Mouse (Mus musculus) MEL (cell line): ENCODE measurements around the gene Inpp4b. TPM values are rescaled to one million over a fixed set of nuclear protein-coding genes. Genes with fewer than 3 reads are reported as not detected.

Experiments used
- DNase-seq: peaks from one replicate; pipeline ENCODE4 v3.0.0; 2011; ENCODE audit warnings: low read depth, low spot score
- H3K27ac ChIP-seq: 2 replicates; pipeline ENCODE4 v1.5.1; 2012; ENCODE audit warnings: low read depth, mild to moderate bottlenecking, control low read depth, low read length, moderate library complexity; ENCODE audit not compliant: control insufficient read depth
- H3K27me3 ChIP-seq, 2 experiments: fragments of 150-350 bp in 1 of 2; sonication (generic) in 1 of 2; 2 replicates each; pipeline ENCODE4 v1.6.1; 2012; ENCODE audit warnings: low read length in 2 of 2, mild to moderate bottlenecking in 2 of 2, improper control_type of control experiment in 1 of 2, moderate library complexity in 1 of 2; ENCODE audit not compliant: insufficient read depth in 2 of 2, control insufficient read depth in 1 of 2
- H3K36me3 ChIP-seq, 2 experiments: 2 replicates each; pipeline ENCODE4 v1.6.1; 2012 to 2014; ENCODE audit warnings: low read length in 2 of 2, improper control_type of control experiment in 1 of 2, inconsistent platforms in 1 of 2, mild to moderate bottlenecking in 1 of 2; ENCODE audit not compliant: insufficient read depth in 2 of 2, control insufficient read depth in 1 of 2
- H3K4me1 ChIP-seq, 2 experiments: fragments of 150-350 bp in 1 of 2; sonication (generic) in 1 of 2; 2 replicates each; pipeline ENCODE4 v1.6.1; 2012; ENCODE audit warnings: low read length in 2 of 2, improper control_type of control experiment in 1 of 2, mild to moderate bottlenecking in 1 of 2; ENCODE audit not compliant: insufficient read depth in 2 of 2, control insufficient read depth in 1 of 2
- H3K4me3 ChIP-seq, 2 experiments: fragments of 150-350 bp in 1 of 2; sonication (generic) in 1 of 2; 2 replicates each; pipeline ENCODE4 v1.5.1; 2012; ENCODE audit warnings: low read depth in 2 of 2, low read length in 2 of 2, mild to moderate bottlenecking in 2 of 2, moderate library complexity in 2 of 2, control low read depth in 1 of 2, improper control_type of control experiment in 1 of 2; ENCODE audit not compliant: control insufficient read depth in 1 of 2, insufficient read depth in 1 of 2
- H3K79me2 ChIP-seq: 2 replicates; pipeline ENCODE4 v1.6.1; 2012; ENCODE audit warnings: mild to moderate bottlenecking, low read length, moderate library complexity; ENCODE audit not compliant: control insufficient read depth, poor library complexity, insufficient read depth
- H3K9ac ChIP-seq: 2 replicates; pipeline ENCODE4 v1.6.1; 2012; ENCODE audit warnings: low read depth, mild to moderate bottlenecking, control low read depth, low read length, moderate library complexity; ENCODE audit not compliant: control insufficient read depth, poor library complexity, severe bottlenecking
- H3K9me3 ChIP-seq: fragments of 150-350 bp; sonication (generic); replicated peaks from 2 replicates; pipeline ENCODE4 v1.6.1; 2012; ENCODE audit warnings: mild to moderate bottlenecking, low read length, improper control_type of control experiment, moderate library complexity; ENCODE audit not compliant: insufficient read depth
- BHLHE40 ChIP-seq: IDR thresholded peaks from 2 replicates; pipeline ENCODE4 v1.6.1; 2012; ENCODE audit warnings: low read depth, mild to moderate bottlenecking, inconsistent platforms, low read length, improper control_type of control experiment, borderline replicate concordance
- CHD1 ChIP-seq: IDR thresholded peaks from 2 replicates; pipeline ENCODE4 v1.6.1; 2012; ENCODE audit warnings: low read depth, mild to moderate bottlenecking, inconsistent platforms, low read length, improper control_type of control experiment
- CTCF ChIP-seq, 3 experiments: IDR thresholded peaks in 2 of 3; conservative IDR thresholded peaks in 1 of 3; 2 replicates each; pipeline ENCODE4 v1.5.1; 2011 to 2012; ENCODE audit warnings: low read length in 3 of 3, low read depth in 2 of 3, mild to moderate bottlenecking in 2 of 3, improper control_type of control experiment in 1 of 3, inconsistent platforms in 1 of 3, mixed read lengths in 1 of 3, moderate library complexity in 1 of 3; ENCODE audit not compliant: control insufficient read depth in 1 of 3, insufficient read depth in 1 of 3, poor library complexity in 1 of 3, severe bottlenecking in 1 of 3
- EP300 ChIP-seq, 2 experiments: IDR thresholded peaks; 2 replicates each; pipeline ENCODE4 v1.6.1; 2011; ENCODE audit warnings: improper control_type of control experiment in 2 of 2, low read length in 2 of 2, low read depth in 1 of 2, mild to moderate bottlenecking in 1 of 2
- ETS1 ChIP-seq: IDR thresholded peaks from 2 replicates; pipeline ENCODE4 v1.6.1; 2012; ENCODE audit warnings: low read depth, mild to moderate bottlenecking, inconsistent platforms, low read length, improper control_type of control experiment, moderate library complexity
- GABPA ChIP-seq: IDR thresholded peaks from 2 replicates; pipeline ENCODE4 v1.6.1; 2012; ENCODE audit warnings: low read depth, mild to moderate bottlenecking, inconsistent platforms, low read length, improper control_type of control experiment, moderate library complexity
- GATA1 ChIP-seq: IDR thresholded peaks from 2 replicates; pipeline ENCODE4 v1.6.1; 2011; ENCODE audit warnings: low read depth, low read length, improper control_type of control experiment
- KAT2A ChIP-seq: conservative IDR thresholded peaks from 2 replicates; pipeline ENCODE4 v1.6.1; 2012; ENCODE audit warnings: low read depth, low read length, improper control_type of control experiment, inconsistent platforms
- MAX ChIP-seq: IDR thresholded peaks from 2 replicates; pipeline ENCODE4 v1.6.1; 2011; ENCODE audit warnings: low read length, improper control_type of control experiment
- MAZ ChIP-seq: IDR thresholded peaks from 2 replicates; pipeline ENCODE4 v1.6.1; 2012; ENCODE audit warnings: low read depth, mild to moderate bottlenecking, inconsistent platforms, low read length, improper control_type of control experiment
- MEF2A ChIP-seq: IDR thresholded peaks from 2 replicates; pipeline ENCODE4 v1.6.1; 2014; ENCODE audit warnings: low read depth, mild to moderate bottlenecking, inconsistent platforms, low read length, improper control_type of control experiment; ENCODE audit not compliant: poor library complexity, insufficient replicate concordance, severe bottlenecking; ENCODE audit errors: extremely low read depth
- MXI1 ChIP-seq: IDR thresholded peaks from 2 replicates; pipeline ENCODE4 v1.6.1; 2011; ENCODE audit warnings: mild to moderate bottlenecking, low read depth, low read length, improper control_type of control experiment
- NRF1 ChIP-seq: IDR thresholded peaks from 2 replicates; pipeline ENCODE4 v1.6.1; 2014; ENCODE audit warnings: low read depth, mild to moderate bottlenecking, inconsistent platforms, low read length, improper control_type of control experiment, moderate library complexity; ENCODE audit not compliant: poor library complexity, insufficient read depth, severe bottlenecking
- POLR2A ChIP-seq, 2 experiments: IDR thresholded peaks; 2 replicates each; pipeline ENCODE4 v1.6.1; 2011 to 2012; ENCODE audit warnings: low read length in 2 of 2, mild to moderate bottlenecking in 2 of 2, control low read depth in 1 of 2, improper control_type of control experiment in 1 of 2, low read depth in 1 of 2, moderate library complexity in 1 of 2; ENCODE audit not compliant: control insufficient read depth in 1 of 2, insufficient read depth in 1 of 2, poor library complexity in 1 of 2
- RAD21 ChIP-seq: IDR thresholded peaks from 2 replicates; pipeline ENCODE4 v1.6.1; 2011; ENCODE audit warnings: mild to moderate bottlenecking, low read depth, low read length, improper control_type of control experiment
- SIN3A ChIP-seq: IDR thresholded peaks from 2 replicates; pipeline ENCODE4 v1.6.1; 2012; ENCODE audit warnings: low read length, improper control_type of control experiment, inconsistent platforms
- TAL1 ChIP-seq: IDR thresholded peaks from 2 replicates; pipeline ENCODE4 v1.6.1; 2012; ENCODE audit warnings: mild to moderate bottlenecking, inconsistent platforms, low read length, moderate library complexity, mixed read lengths
- UBTF ChIP-seq: IDR thresholded peaks from 2 replicates; pipeline ENCODE4 v1.6.1; 2012; ENCODE audit warnings: low read depth, mild to moderate bottlenecking, inconsistent platforms, low read length, improper control_type of control experiment, moderate library complexity, borderline replicate concordance; ENCODE audit not compliant: insufficient read depth
- USF1 ChIP-seq: IDR thresholded peaks from 2 replicates; pipeline ENCODE4 v1.6.1; 2014; ENCODE audit warnings: low read depth, mild to moderate bottlenecking, inconsistent platforms, low read length, improper control_type of control experiment, moderate library complexity
- ZKSCAN1 ChIP-seq: IDR thresholded peaks from 2 replicates; pipeline ENCODE4 v1.6.1; 2012; ENCODE audit warnings: low read depth, mild to moderate bottlenecking, inconsistent platforms, low read length, improper control_type of control experiment, moderate library complexity
- ZMIZ1 ChIP-seq: IDR thresholded peaks from 2 replicates; pipeline ENCODE4 v1.6.1; 2012; ENCODE audit warnings: low read depth, mild to moderate bottlenecking, inconsistent platforms, low read length, improper control_type of control experiment, moderate library complexity
- ZNF384 ChIP-seq: IDR thresholded peaks from 2 replicates; pipeline ENCODE4 v1.6.1; 2012; ENCODE audit warnings: low read depth, mild to moderate bottlenecking, inconsistent platforms, low read length, improper control_type of control experiment
- polyA plus RNA-seq, 2 experiments: library from polyadenylated mRNA; stranded (reverse) in 1 of 2; unstranded in 1 of 2; fragments of >175 nt in 1 of 2; fragments of >200 nt in 1 of 2; gene quantifications; 2 replicates each; pipeline versions ENCODE4 v1.2.1 to v1.2.4; 2012; ENCODE audit warnings: low replicate concordance in 2 of 2, low read depth in 1 of 2; ENCODE audit not compliant: insufficient read length in 2 of 2, insufficient read depth in 1 of 2, missing spikeins in 1 of 2
- total RNA-seq: library from RNA; depleted of rRNA; stranded (reverse); fragments of 300-350 nt; gene quantifications from 2 replicates; pipeline ENCODE4 v1.2.3, GENCODE M21; 2012

The Inpp4b gene
- total and polyA plus RNA-seq, 3 experiments = 12.3 to 26.9 (median 13.6) TPM

GRCm38 (mm10) chr8:81581817-81582437 lies 239.6 kb downstream of the Inpp4b start:
- no peak for DNase-seq
- TF ChIP-seq SIN3A = no peak
- no peak for TF ChIP-seq NRF1
- no peak for TF ChIP-seq USF1
- no peak for TF ChIP-seq GABPA
- TF ChIP-seq UBTF = no peak
- TF ChIP-seq MEF2A = no peak
- Histone ChIP-seq H3K9ac (no peak overlapping the region), H3K4me1 (no peaks in the 10 kb centered on the region), H3K79me2 (no peaks in the 10 kb centered on the region), H3K4me3 (no peak overlapping the region), H3K27me3 (no peaks in the 10 kb centered on the region), H3K36me3 (no peaks in the 10 kb centered on the region), H3K9me3 (no peaks in the 10 kb centered on the region), H3K27ac (no peak overlapping the region)

GRCm38 (mm10) chr8:81582906-81583305 lies 240.6 kb downstream of the Inpp4b start:
- no peak overlapping the region for H3K9ac ChIP-seq
- no peaks in the 10 kb centered on the region for H3K9me3 ChIP-seq
- H3K4me1 ChIP-seq = peaks cover 3 to 4% of the 10 kb centered on the region in 2 experiments; a peak in 3 of 4 replicates
- no peak for TF ChIP-seq ZKSCAN1
- TF ChIP-seq GABPA = no peak
- TF ChIP-seq BHLHE40 = no peak
- no peak for TF ChIP-seq ETS1
- no peak for TF ChIP-seq CTCF (IDR thresholded peaks at IDR 0.05 in 2 of 3, conservative IDR thresholded peaks at IDR 0.05 in 1 of 3; ENCODE audit: control insufficient read depth in 1 of 3, insufficient read depth in 1 of 3, low read depth in 2 of 3, low read length in 3 of 3, poor library complexity in 1 of 3, severe bottlenecking in 1 of 3)
- no peak for TF ChIP-seq MAX
- TF ChIP-seq UBTF = no peak
- H3K4me3 ChIP-seq = no peak overlapping the region
- no peaks in the 10 kb centered on the region for H3K79me2 ChIP-seq
- no peak for DNase-seq
- H3K27me3 ChIP-seq = no peaks in the 10 kb centered on the region
- H3K36me3 ChIP-seq = peaks cover 0 to 3% of the 10 kb centered on the region in 2 experiments; a peak in 1 of 4 replicates
- no peak overlapping the region for H3K27ac ChIP-seq

GRCm38 (mm10) chr8:81586783-81587182 lies 244.4 kb downstream of the Inpp4b start:
- Histone ChIP-seq H3K36me3 (peaks cover 0 to 3% of the 10 kb centered on the region in 2 experiments; a peak in 1 of 4 replicates), H3K4me1 (peaks cover 5 to 6% of the 10 kb centered on the region in 2 experiments; a peak in 3 of 4 replicates), H3K4me3 (no peak overlapping the region), H3K79me2 (no peaks in the 10 kb centered on the region), H3K9me3 (no peaks in the 10 kb centered on the region), H3K27me3 (no peaks in the 10 kb centered on the region), H3K27ac (no peak overlapping the region), H3K9ac (no peak overlapping the region)
- DNase-seq = no peak
- TF ChIP-seq RAD21 (no peak), GATA1 (no peak), MXI1 (no peak), KAT2A (no peak), CTCF (IDR thresholded peaks at IDR 0.05 in 2 of 3, conservative IDR thresholded peaks at IDR 0.05 in 1 of 3; ENCODE audit: control insufficient read depth in 1 of 3, insufficient read depth in 1 of 3, low read depth in 2 of 3, low read length in 3 of 3, poor library complexity in 1 of 3, severe bottlenecking in 1 of 3) (no peak), MAZ (no peak), ZKSCAN1 (no peak), POLR2A (IDR thresholded peaks at IDR 0.05; ENCODE audit: control insufficient read depth in 1 of 2, insufficient read depth in 1 of 2, low read depth in 1 of 2, low read length in 2 of 2, poor library complexity in 1 of 2) (no peak), TAL1 (no peak), ZNF384 (no peak), EP300 (IDR thresholded peaks at IDR 0.05; ENCODE audit: low read depth in 1 of 2, low read length in 2 of 2) (no peak), CHD1 (no peak), ZMIZ1 (no peak), MEF2A (no peak), ETS1 (no peak)
